Comparison of ENCODE assay signal across 7 mouse cellular contexts in the genomic region with DNA sequence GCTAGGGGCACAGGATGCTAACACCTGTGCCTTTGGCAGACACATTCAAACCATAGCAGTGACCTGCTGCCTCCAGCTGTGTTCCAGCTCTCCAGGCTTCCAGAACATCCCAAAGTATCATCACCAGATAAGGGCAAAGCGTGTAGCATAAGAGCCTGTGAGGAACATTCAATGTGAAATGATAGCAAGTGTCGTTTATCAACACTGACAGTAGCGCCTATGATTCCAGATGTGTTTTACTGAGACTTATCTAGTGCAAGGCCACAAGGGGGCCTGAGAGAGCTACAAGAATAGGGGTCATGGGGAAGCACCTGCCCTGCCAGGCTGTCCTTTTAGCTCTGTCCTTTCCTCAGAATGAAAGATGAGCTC.
DNase-seq lines count a peak whose midpoint lies in the region; TF ChIP-seq lines count a peak whose summit lies in the region.

No protein-coding gene starts in this region.

- no peak for DNase-seq in layer of hippocampus, adult 2 months (ENCODE audit: low spot score in 2 of 2)
- DNase-seq in layer of hippocampus, adult 9-11 months, result no peak
- DNase-seq in MEL-GATA-1-ER (ENCODE audit: extremely low read depth, low read depth), result peak; percentile 87
- DNase-seq in retina, embryonic 14.5 days (ENCODE audit: low spot score), result peak; percentile 55
- DNase-seq in cerebellum, postnatal 36 days, result no peak
- no peak for DNase-seq in T-cell, adult 2 months (ENCODE audit: low spot score)

- peaks cover 4% of the 10 kb centered on the region for H3K4me1 ChIP-seq in cortical plate, adult 2 months (ENCODE audit: control insufficient read depth, insufficient read depth, low read length)

- no peak overlapping the region for H3K4me3 ChIP-seq in layer of hippocampus, adult 2 months
- H3K4me3 ChIP-seq in cortical plate, adult 2 months (ENCODE audit: insufficient read depth, low read length), result no peak overlapping the region

- TF ChIP-seq POLR2A in cortical plate, adult 2 months (IDR thresholded peaks at IDR 0.05; ENCODE audit: extremely low read depth, insufficient read depth, low read length), result no peak

- TF ChIP-seq CTCF in layer of hippocampus, adult 2 months (conservative IDR thresholded peaks at IDR 0.05), result peak; percentile 76
- peak; percentile 34; the same call in 1 of the 2 replicates for TF ChIP-seq CTCF in cortical plate, adult 2 months (IDR thresholded peaks at IDR 0.05; ENCODE audit: extremely low read depth, insufficient read depth, low read length)

- H3K27ac ChIP-seq in layer of hippocampus, adult 2 months, result no peak overlapping the region
- no peak overlapping the region for H3K27ac ChIP-seq in cortical plate, adult 2 months (ENCODE audit: insufficient read depth, low read length)

Comparison
In these comparisons a context has a peak if more than half of its experiments do, and no peak if none do; other contexts are left out.
1. DNase-seq: peak in MEL-GATA-1-ER (single experiment) and retina, embryonic 14.5 days (single experiment); none in layer of hippocampus, adult 2 months (0 of 2), layer of hippocampus, adult 9-11 months (single experiment), cerebellum, postnatal 36 days (0 of 2) and T-cell, adult 2 months (single experiment).